Mouse (Mus musculus) cerebellum, postnatal 25 days (tissue): ENCODE data around the gene Mapk1ip1.

Source experiments
- DNase-seq, 2 experiments: peaks; one replicate each; pipeline ENCODE4 v3.0.0; 2021; ENCODE audit warnings: mixed read lengths in 2 of 2

The Mapk1ip1 gene

GRCm38 (mm10) chr7:138845544-138846391 lies at the start of gene Mapk1ip1, which contains the start of gene Ppp2r2d:
Gene Mapk1ip1, minus strand, starts transcription at chr7:138846273.
Gene Ppp2r2d, plus strand, starts transcription at chr7:138846079.
- peak; percentile 98 to 99 for DNase-seq

- no peak for DNase-seq
These were observed 39.6 kb upstream of the Mapk1ip1 start for GRCm38 (mm10) chr7:138885365-138886289.

GRCm38 (mm10) chr7:138883724-138884123 lies 37.7 kb upstream of the Mapk1ip1 start:
- no peak for DNase-seq

- DNase-seq: peak in 1 of 2 experiments; percentile 22
These were observed 29.0 kb upstream of the Mapk1ip1 start for GRCm38 (mm10) chr7:138875031-138875430.

- no peak for DNase-seq
These were observed 26.9 kb upstream of the Mapk1ip1 start for GRCm38 (mm10) chr7:138872956-138873355.

GRCm38 (mm10) chr7:138868316-138868715 lies 22.2 kb upstream of the Mapk1ip1 start:
- DNase-seq: no peak

- no peak for DNase-seq
These were observed 21.2 kb upstream of the Mapk1ip1 start for GRCm38 (mm10) chr7:138867286-138867685.

GRCm38 (mm10) chr7:138864776-138865175 lies 18.7 kb upstream of the Mapk1ip1 start:
- no peak for DNase-seq

- peak; percentile 37 to 53 for DNase-seq
These were observed 18.0 kb upstream of the Mapk1ip1 start for GRCm38 (mm10) chr7:138863950-138864572.

- DNase-seq: peak in 1 of 2 experiments; percentile 44
These were observed 10.6 kb upstream of the Mapk1ip1 start for GRCm38 (mm10) chr7:138856670-138857069.

- DNase-seq: no peak
These were observed 8.1 kb upstream of the Mapk1ip1 start for GRCm38 (mm10) chr7:138854201-138854600.

GRCm38 (mm10) chr7:138853417-138854031 lies 7.5 kb upstream of the Mapk1ip1 start:
- no peak for DNase-seq

GRCm38 (mm10) chr7:138850083-138850482 lies 4.0 kb upstream of the Mapk1ip1 start:
- no peak for DNase-seq

- DNase-seq: no peak
These were observed 2.2 kb upstream of the Mapk1ip1 start for GRCm38 (mm10) chr7:138848028-138848920.

- DNase-seq: no peak
These were observed 1.4 kb upstream of the Mapk1ip1 start for GRCm38 (mm10) chr7:138847316-138848027.

GRCm38 (mm10) chr7:138846502-138846991 lies 474 bp upstream of the Mapk1ip1 start:
- no peak for DNase-seq

GRCm38 (mm10) chr7:138845111-138845510 lies 962 bp downstream of the Mapk1ip1 start:
- no peak for DNase-seq

- DNase-seq: no peak
These were observed 2.7 kb downstream of the Mapk1ip1 start for GRCm38 (mm10) chr7:138843421-138843820.

- no peak for DNase-seq
These were observed 4.5 kb downstream of the Mapk1ip1 start for GRCm38 (mm10) chr7:138841436-138842151.

- peak; percentile 85 to 88 for DNase-seq
These were observed 5.5 kb downstream of the Mapk1ip1 start for GRCm38 (mm10) chr7:138840594-138841021.
